Mouse (Mus musculus) spleen, postnatal 4 days (tissue): Measurements from ENCODE around the gene Prkcb.
"Not testable (repeated sequence)": the region's sequence is repeated elsewhere in the genome, so short reads cannot be mapped to it uniquely, and the experiment has no call there.

Experiments used
- DNase-seq, 2 experiments: peaks; one replicate each; pipeline ENCODE4 v3.0.0; 2022; ENCODE audit warnings: low spot score in 2 of 2

Gene Prkcb

GRCm38 (mm10) chr7:122288605-122289242, at the start of gene Prkcb:
Prkcb (plus strand) TSS chr7:122288751.
- peak; percentile 84 to 92 for DNase-seq

- no peak for DNase-seq
Observed at GRCm38 (mm10) chr7:122238939-122239338, 49.6 kb upstream of the Prkcb start.

GRCm38 (mm10) chr7:122240413-122241119, 48.0 kb upstream of the Prkcb start:
- DNase-seq, result no peak

GRCm38 (mm10) chr7:122242260-122242659, 46.3 kb upstream of the Prkcb start:
- peak in 1 of 2 experiments; percentile 19 for DNase-seq

GRCm38 (mm10) chr7:122242744-122243143, 45.8 kb upstream of the Prkcb start:
- DNase-seq, result not testable (repeated sequence)

GRCm38 (mm10) chr7:122244166-122244565, 44.4 kb upstream of the Prkcb start:
- no peak for DNase-seq

GRCm38 (mm10) chr7:122244584-122244983, 44.0 kb upstream of the Prkcb start:
- no peak for DNase-seq

- DNase-seq, result no peak
Observed at GRCm38 (mm10) chr7:122245976-122246375, 42.6 kb upstream of the Prkcb start.

GRCm38 (mm10) chr7:122247254-122247864, 41.2 kb upstream of the Prkcb start:
- DNase-seq, result no peak

GRCm38 (mm10) chr7:122249321-122249821, 39.2 kb upstream of the Prkcb start:
- no peak for DNase-seq

GRCm38 (mm10) chr7:122251197-122252011, 37.1 kb upstream of the Prkcb start:
- DNase-seq, result peak; percentile 67 to 89

GRCm38 (mm10) chr7:122256722-122257121, 31.8 kb upstream of the Prkcb start:
- DNase-seq, result no peak

GRCm38 (mm10) chr7:122258521-122258920, 30.0 kb upstream of the Prkcb start:
- DNase-seq, result no peak

- peak in 1 of 2 experiments; percentile 24 for DNase-seq
Observed at GRCm38 (mm10) chr7:122260055-122260602, 28.4 kb upstream of the Prkcb start.

GRCm38 (mm10) chr7:122268983-122269486, 19.5 kb upstream of the Prkcb start:
- DNase-seq, result no peak

- DNase-seq, result no peak
Observed at GRCm38 (mm10) chr7:122272334-122272733, 16.2 kb upstream of the Prkcb start.

- no peak for DNase-seq
Observed at GRCm38 (mm10) chr7:122279580-122279979, 9.0 kb upstream of the Prkcb start.

GRCm38 (mm10) chr7:122280334-122280733, 8.2 kb upstream of the Prkcb start:
- DNase-seq, result no peak

- DNase-seq, result no peak
Observed at GRCm38 (mm10) chr7:122282584-122282983, 6.0 kb upstream of the Prkcb start.

- no peak for DNase-seq
Observed at GRCm38 (mm10) chr7:122287217-122287616, 1.3 kb upstream of the Prkcb start.
